Mouse (Mus musculus) kidney, postnatal 10 days (tissue): ENCODE results near the gene Wnt8b.
A peak's percentile ranks its signal among the peaks of the same experiment; 100 is the strongest.

ENCODE experiments used
- DNase-seq: peaks from one replicate; pipeline ENCODE4 v3.0.0; 2021; ENCODE audit warnings: mixed read lengths

Gene Wnt8b

GRCm38 (mm10) chr19:44513054-44513833 lies 20.0 kb downstream of the Wnt8b start:
- peak; percentile 58 for DNase-seq

GRCm38 (mm10) chr19:44513921-44514482 lies 20.7 kb downstream of the Wnt8b start:
- no peak for DNase-seq

GRCm38 (mm10) chr19:44514521-44515451 lies 21.5 kb downstream of the Wnt8b start:
- peak; percentile 40 for DNase-seq

- DNase-seq: no peak
Observed at GRCm38 (mm10) chr19:44515769-44516168, 22.5 kb downstream of the Wnt8b start.

- DNase-seq: peak; percentile 56
Observed at GRCm38 (mm10) chr19:44517996-44518768, 24.9 kb downstream of the Wnt8b start.

GRCm38 (mm10) chr19:44519152-44519551 lies 25.9 kb downstream of the Wnt8b start:
- DNase-seq: peak; percentile 78

GRCm38 (mm10) chr19:44525551-44526205 lies 32.4 kb downstream of the Wnt8b start:
- no peak for DNase-seq

- no peak for DNase-seq
Observed at GRCm38 (mm10) chr19:44530018-44530417, 36.7 kb downstream of the Wnt8b start.

GRCm38 (mm10) chr19:44535376-44535775 lies 42.1 kb downstream of the Wnt8b start:
- peak; percentile 38 for DNase-seq

GRCm38 (mm10) chr19:44537416-44537815 lies 44.1 kb downstream of the Wnt8b start:
- no peak for DNase-seq

GRCm38 (mm10) chr19:44542694-44543178 lies 49.5 kb downstream of the Wnt8b start:
- DNase-seq: no peak

GRCm38 (mm10) chr19:44544372-44544771 lies 51.1 kb downstream of the Wnt8b start:
- DNase-seq: no peak

GRCm38 (mm10) chr19:44544775-44545174 lies 51.5 kb downstream of the Wnt8b start:
- DNase-seq: peak; percentile 87

GRCm38 (mm10) chr19:44545321-44546041 lies 52.2 kb downstream of the Wnt8b start, which contains the start of gene Sec31b:
Sec31b (minus strand) TSS chr19:44545864.
- DNase-seq: peak; percentile 75

GRCm38 (mm10) chr19:44552731-44553130 lies 59.5 kb downstream of the Wnt8b start, which contains the start of gene Gm20538:
Gm20538 (minus strand) TSS chr19:44552831.
- no peak for DNase-seq

GRCm38 (mm10) chr19:44553286-44553685 lies 60.0 kb downstream of the Wnt8b start:
- DNase-seq: peak; percentile 26

- DNase-seq: no peak
Observed at GRCm38 (mm10) chr19:44554490-44554860, 61.2 kb downstream of the Wnt8b start.

GRCm38 (mm10) chr19:44554861-44555590 lies 61.8 kb downstream of the Wnt8b start, which contains the start of gene Ndufb8:
Ndufb8 (minus strand) TSS chr19:44555440.
- peak; percentile 98 for DNase-seq

GRCm38 (mm10) chr19:44562652-44563206 lies 69.5 kb downstream of the Wnt8b start, which contains the start of gene Hif1an:
Hif1an (plus strand) TSS chr19:44562850.
- peak; percentile 95 for DNase-seq
